Mouse (Mus musculus) embryonic stem cell, embryonic (primary cell): ENCODE measurements at regions not wholly inside any gene's neighbourhood (a gene's known extent, or its start where the extent isn't known, plus 50 kb on each side); places are given as distances from the start of the nearest gene placed in this dataset.
"Not testable (repeated sequence)": the region's sequence is repeated elsewhere in the genome, so short reads cannot be mapped to it uniquely, and the experiment has no call there.

Source experiments
- CTCF ChIA-PET, 4 experiments: fragments of 300-600 bp in 2 of 4; fragments of 350-600 bp in 2 of 4; sonication (Branson Sonifier 250); formaldehyde crosslinking; loops; one replicate each; lab custom pipeline; 2022; ENCODE audit warnings: inconsistent platforms in 2 of 4; lab: Charles Lee
- POLR2A ChIA-PET, 4 experiments: fragments of 300-600 bp in 2 of 4; fragments of 350-600 bp in 2 of 4; sonication (Branson Sonifier 250); formaldehyde crosslinking; loops; one replicate each; lab custom pipeline; 2022; ENCODE audit warnings: antibody characterized with exemption in 4 of 4, inconsistent platforms in 1 of 4; lab: Charles Lee

DNA sequence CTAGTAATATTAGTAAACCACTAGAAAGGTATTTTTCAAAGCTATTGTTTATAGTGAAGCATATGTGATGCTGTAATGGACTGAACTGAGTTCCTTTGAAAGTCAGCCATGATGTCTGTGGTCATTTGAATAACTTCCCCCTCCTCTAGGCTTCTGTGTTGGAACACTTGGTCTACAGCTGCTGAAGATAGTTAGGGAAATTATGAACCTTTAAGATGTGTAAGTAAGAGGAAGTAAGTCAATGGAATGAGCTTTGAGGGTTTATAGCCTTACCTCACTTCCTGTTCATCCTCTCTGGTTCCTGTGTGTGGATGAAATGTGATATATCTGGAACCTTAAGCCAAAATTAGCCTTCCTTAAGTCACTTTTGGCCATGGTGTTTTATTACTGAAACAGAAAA is 145.7 kb upstream of the Tmem229a start:
- CTCF ChIA-PET: no interaction called here
- POLR2A ChIA-PET: interaction anchor here in 1 of 4 experiments (0.7 kb wide), 1 partner anchor 13 kb away, joined by 4 read pairs; no protein-coding TSS in a partner anchor

GRCm38 (mm10) chr6:25087167-25087566 is 131.1 kb upstream of the Tmem229a start:
- POLR2A ChIA-PET: no interaction called here
- CTCF ChIA-PET: no interaction called here

GRCm38 (mm10) chr6:25085871-25086270 is 129.8 kb upstream of the Tmem229a start:
- CTCF ChIA-PET: no interaction called here
- POLR2A ChIA-PET: interaction anchor here in 1 of 4 experiments (1.5 kb wide), 1 partner anchor 38 kb away, joined by 3 read pairs; no protein-coding TSS in a partner anchor

GRCm38 (mm10) chr6:25085296-25085695 is 129.2 kb upstream of the Tmem229a start:
- CTCF ChIA-PET: not testable (repeated sequence)
- POLR2A ChIA-PET: interaction anchor here in 1 of 4 experiments (1.5 kb wide), 1 partner anchor 38 kb away, joined by 3 read pairs; no protein-coding TSS in a partner anchor

DNA sequence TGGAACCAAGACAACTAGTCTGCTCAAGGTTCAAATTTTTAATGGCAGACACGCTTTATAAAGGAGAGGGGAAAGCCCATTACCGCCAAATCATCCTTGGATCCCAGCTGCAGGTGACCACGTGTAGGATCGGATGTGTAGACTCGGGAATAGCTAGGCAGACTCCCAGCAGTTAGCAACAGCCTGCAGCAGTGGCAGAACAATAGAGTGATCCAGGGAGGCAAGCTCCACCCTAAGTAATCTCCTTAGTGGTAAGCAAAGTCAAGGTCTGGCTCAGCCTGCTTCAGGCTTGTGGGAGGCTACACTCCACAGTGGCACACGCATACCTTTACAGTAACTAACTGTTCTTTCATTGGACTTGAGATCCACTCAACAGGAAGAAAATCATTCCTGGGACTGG is 109.8 kb upstream of the Tmem229a start:
- ChIA-PET POLR2A (interaction anchor here in 1 of 4 experiments (1.7 kb wide), 1 partner anchor 12 kb away, joined by 5 read pairs; no protein-coding TSS in a partner anchor), CTCF (no interaction called here)

DNA sequence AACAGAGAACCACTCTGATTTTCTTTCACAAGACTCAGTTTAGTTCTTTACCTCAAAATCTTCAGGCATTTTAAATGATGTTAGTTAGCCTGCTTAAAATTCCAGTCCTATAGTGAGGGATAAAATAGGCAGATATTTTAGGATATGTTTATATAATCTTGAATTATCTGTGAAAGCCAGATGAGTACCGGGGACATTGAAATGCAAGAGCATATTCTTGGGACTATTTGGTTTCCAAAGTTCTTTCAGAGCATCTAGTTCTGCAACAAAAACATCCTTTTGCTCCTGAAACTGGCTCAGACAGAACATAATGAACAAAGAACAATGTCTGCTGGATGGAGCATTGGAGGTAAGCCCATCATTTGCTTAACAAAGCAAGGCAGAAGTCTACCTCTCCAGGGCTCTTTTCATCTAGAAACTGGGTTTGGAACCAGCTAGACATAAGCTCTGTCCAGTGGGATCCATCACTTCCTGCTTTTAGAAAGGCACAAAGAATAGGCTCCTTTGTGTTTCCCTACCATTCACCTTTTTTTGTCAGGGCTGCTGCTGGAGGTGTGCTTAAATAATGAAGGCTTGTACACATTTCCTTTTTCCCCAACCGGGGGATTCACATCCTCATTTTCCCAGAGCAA is 76.9 kb upstream of the Tmem229a start:
- POLR2A ChIA-PET: no interaction called here
- CTCF ChIA-PET: no interaction called here

GRCm38 (mm10) chr6:25026953-25027352 is 70.9 kb upstream of the Tmem229a start:
- ChIA-PET POLR2A (no interaction called here), CTCF (no interaction called here)

GRCm38 (mm10) chr6:25020005-25020772 is 64.1 kb upstream of the Tmem229a start:
- POLR2A ChIA-PET: no interaction called here
- CTCF ChIA-PET: interaction anchor here in 3 of 4 experiments (0.6 to 1.4 kb wide), 5 partner anchors 14 to 689 kb away, joined by 3 to 5 read pairs (median 3); no protein-coding TSS in a partner anchor

GRCm38 (mm10) chr6:25013288-25013606 is 57.1 kb upstream of the Tmem229a start:
- ChIA-PET POLR2A (interaction anchor here in 1 of 4 experiments (0.8 kb wide), 1 partner anchor 10 kb away, joined by 3 read pairs; no protein-coding TSS in a partner anchor), CTCF (interaction anchor here in 1 of 4 experiments (0.7 kb wide), 1 partner anchor 33 kb away, joined by 5 read pairs; no protein-coding TSS in a partner anchor)

DNA sequence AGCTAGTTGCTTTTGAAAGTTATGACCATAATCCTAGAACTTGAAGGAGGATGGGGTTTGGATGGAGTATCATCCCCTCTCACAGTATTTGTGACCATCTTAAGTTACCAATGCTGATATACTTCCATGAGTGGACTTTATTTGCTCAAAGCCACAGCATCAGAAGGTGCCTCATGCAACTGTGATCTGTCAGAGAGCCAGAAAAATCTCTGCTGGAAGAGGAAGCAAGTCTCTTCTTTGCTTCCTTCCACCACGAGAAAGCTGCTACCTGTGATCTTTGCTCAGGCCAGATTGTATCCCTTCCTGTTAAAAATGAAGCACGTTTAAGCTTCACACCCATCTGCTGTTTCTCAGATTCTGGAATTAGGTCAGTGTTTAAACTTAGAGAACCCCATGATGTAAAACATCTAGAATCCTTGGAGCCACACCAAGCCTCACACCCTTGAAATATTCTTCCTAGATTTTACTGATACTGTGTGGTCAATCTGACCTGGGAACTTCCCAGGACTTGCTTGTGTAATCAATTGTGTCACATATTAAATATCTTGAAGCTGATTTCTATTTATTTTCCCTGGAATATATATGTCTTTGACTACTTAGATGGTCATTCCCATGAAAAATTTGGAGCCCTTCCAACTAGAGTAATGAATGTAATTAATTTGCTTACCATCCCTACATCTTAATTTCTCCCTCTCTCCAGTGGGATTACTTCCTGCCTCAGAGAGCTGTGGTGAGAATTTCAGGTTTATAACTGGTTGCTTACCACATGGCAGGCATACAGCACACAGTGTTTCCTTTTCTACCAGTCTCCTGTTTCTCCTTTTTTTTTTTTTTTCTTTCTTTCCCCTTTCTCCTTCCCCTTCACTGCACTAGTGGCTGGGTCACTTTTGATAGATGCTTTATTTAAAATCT is 56.5 kb upstream of the Tmem229a start:
- CTCF ChIA-PET: interaction anchor here in 1 of 4 experiments (0.7 kb wide), 1 partner anchor 32 kb away, joined by 5 read pairs; no protein-coding TSS in a partner anchor
- POLR2A ChIA-PET: no interaction called here

GRCm38 (mm10) chr6:25008856-25009255 is 52.8 kb upstream of the Tmem229a start:
- POLR2A ChIA-PET, CTCF ChIA-PET: not testable (repeated sequence)
